Mouse (Mus musculus): ENCODE results near the gene Gucy2d. TPM values are rescaled to one million over a fixed set of nuclear protein-coding genes. Genes with fewer than 3 reads are reported as not detected.

Gene Gucy2d
- polyA plus RNA-seq (2014; fragmentation: Nextera tagmentation; extraction: Ambion mirVana), result not detected in 2 replicates

DNA sequence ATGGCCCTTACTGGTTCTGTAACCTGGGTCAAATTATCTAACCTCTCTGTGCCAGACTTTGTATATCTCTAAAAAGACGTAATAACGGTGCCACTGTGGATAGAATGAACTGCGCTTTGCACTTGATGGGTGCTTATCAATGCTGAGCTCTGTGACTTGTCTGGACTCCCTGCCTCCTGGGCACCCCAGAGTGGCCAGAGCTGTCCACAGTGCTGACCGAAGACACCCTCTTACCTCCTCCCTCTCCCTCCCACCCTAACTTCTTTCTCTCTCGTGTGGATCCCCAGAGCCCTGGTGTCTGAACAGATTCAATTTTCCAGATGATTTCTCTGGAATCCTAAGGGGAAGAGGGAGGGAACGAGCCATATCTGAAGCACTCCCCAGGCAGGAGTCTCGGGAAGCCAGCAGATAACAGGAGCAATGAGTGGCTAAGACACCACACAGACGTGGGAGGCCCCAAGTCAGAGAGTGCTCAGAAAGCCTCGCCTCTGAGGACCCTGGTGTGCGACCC lies at the start of gene Gucy2d:
Gene Gucy2d, plus strand, starts transcription at position 461 of the 511 bp plus-strand sequence.
- no peaks in the 10 kb centered on the region for H3K36me3 ChIP-seq (ENCODE audit: control insufficient read depth, insufficient read depth, low read length)
- H3K27ac ChIP-seq (ENCODE audit: low read depth, low read length), result no peak within 1 kb of the TSS
- no peak within 1 kb of the TSS for H3K9ac ChIP-seq (ENCODE audit: low read length)
- ATAC-seq (ENCODE audit: low FRiP score), result no peak
- H3K27me3 ChIP-seq (ENCODE audit: control insufficient read depth, insufficient read depth, low read length), result no peaks in the 10 kb centered on the region
- no peaks in the 10 kb centered on the region for H3K9me3 ChIP-seq (ENCODE audit: control insufficient read depth, low read length)
- DNase-seq (ENCODE audit: low spot score, missing footprints), result peak; percentile 80
- no peak within 1 kb of the TSS for H3K4me3 ChIP-seq (ENCODE audit: low read depth, low read length)
- no peaks in the 10 kb centered on the region for H3K4me1 ChIP-seq (ENCODE audit: control insufficient read depth, insufficient read depth, low read length)
- 59% methylated on average over 10 of the region's 10 CpGs for WGBS
- H3K4me2 ChIP-seq, result no peak within 1 kb of the TSS

DNA sequence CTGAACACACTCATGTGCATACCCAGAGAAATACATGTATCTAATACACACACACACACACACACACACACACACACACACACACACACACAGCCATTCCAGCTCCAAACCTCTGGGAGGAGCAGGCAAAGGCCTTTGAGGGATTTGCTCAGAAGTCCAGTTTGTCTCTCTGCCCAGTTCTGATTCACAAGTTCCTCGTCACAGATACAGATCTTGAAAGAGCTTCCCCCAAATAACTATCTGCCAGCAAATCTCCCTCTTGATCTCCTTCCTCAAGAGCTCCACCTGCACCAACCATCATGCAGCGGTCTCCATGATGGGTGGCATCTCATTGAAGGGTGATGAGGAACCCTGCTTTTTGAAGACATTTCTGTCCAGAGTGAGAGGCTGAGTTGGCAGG lies 49.7 kb upstream of the Gucy2d start:
- no peaks in the 10 kb centered on the region for H3K36me3 ChIP-seq (ENCODE audit: control insufficient read depth, insufficient read depth, low read length)
- H3K4me1 ChIP-seq (ENCODE audit: control insufficient read depth, insufficient read depth, low read length), result no peaks in the 10 kb centered on the region
- H3K9ac ChIP-seq (ENCODE audit: low read length), result no peak overlapping the region
- DNase-seq (ENCODE audit: low spot score, missing footprints) (no peak), ATAC-seq (ENCODE audit: low FRiP score) (no peak)
- no peak overlapping the region for H3K4me2 ChIP-seq
- H3K27ac ChIP-seq (ENCODE audit: low read depth, low read length), result no peak overlapping the region
- WGBS, result 72% methylated on average over 2 of the region's 2 CpGs
- H3K9me3 ChIP-seq (ENCODE audit: control insufficient read depth, low read length), result no peaks in the 10 kb centered on the region
- H3K4me3 ChIP-seq (ENCODE audit: low read depth, low read length), result no peak overlapping the region
- no peaks in the 10 kb centered on the region for H3K27me3 ChIP-seq (ENCODE audit: control insufficient read depth, insufficient read depth, low read length)

DNA sequence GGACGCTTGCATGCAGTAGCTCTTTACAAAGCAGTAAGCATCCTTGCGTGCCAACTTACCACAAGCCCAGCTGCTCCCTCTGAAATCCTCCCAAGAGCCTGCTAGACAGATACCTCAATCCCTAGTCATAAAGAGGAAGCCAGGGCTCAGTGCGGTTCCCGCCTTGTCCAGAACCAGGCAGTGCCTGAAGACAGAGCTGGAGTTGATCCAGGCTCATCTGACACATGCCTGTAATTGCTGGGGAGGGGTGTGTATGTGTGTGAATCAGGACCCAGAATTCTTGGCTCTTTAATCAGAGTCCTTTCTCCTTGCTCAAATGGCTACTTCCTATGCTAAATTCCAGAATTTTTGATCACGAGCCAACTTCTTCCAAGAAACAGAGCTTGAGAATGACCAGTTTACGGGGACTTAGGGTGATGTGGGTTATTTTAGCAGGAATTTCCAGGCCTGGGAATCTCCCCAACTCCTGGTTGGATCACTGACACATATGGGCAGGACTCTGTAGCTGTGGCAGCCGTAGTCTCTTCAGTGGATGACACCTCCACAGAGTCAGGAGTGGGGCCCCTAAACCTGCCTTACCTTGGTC lies 48.8 kb upstream of the Gucy2d start:
- no peak overlapping the region for H3K9ac ChIP-seq (ENCODE audit: low read length)
- H3K36me3 ChIP-seq (ENCODE audit: control insufficient read depth, insufficient read depth, low read length), result no peaks in the 10 kb centered on the region
- no peaks in the 10 kb centered on the region for H3K4me1 ChIP-seq (ENCODE audit: control insufficient read depth, insufficient read depth, low read length)
- no peaks in the 10 kb centered on the region for H3K27me3 ChIP-seq (ENCODE audit: control insufficient read depth, insufficient read depth, low read length)
- DNase-seq (ENCODE audit: low spot score, missing footprints), result no peak
- no peak for ATAC-seq (ENCODE audit: low FRiP score)
- no peak overlapping the region for H3K4me2 ChIP-seq
- no peak overlapping the region for H3K4me3 ChIP-seq (ENCODE audit: low read depth, low read length)
- no peaks in the 10 kb centered on the region for H3K9me3 ChIP-seq (ENCODE audit: control insufficient read depth, low read length)
- H3K27ac ChIP-seq (ENCODE audit: low read depth, low read length), result no peak overlapping the region
- WGBS, result 90% methylated on average over 7 of the region's 7 CpGs

DNA sequence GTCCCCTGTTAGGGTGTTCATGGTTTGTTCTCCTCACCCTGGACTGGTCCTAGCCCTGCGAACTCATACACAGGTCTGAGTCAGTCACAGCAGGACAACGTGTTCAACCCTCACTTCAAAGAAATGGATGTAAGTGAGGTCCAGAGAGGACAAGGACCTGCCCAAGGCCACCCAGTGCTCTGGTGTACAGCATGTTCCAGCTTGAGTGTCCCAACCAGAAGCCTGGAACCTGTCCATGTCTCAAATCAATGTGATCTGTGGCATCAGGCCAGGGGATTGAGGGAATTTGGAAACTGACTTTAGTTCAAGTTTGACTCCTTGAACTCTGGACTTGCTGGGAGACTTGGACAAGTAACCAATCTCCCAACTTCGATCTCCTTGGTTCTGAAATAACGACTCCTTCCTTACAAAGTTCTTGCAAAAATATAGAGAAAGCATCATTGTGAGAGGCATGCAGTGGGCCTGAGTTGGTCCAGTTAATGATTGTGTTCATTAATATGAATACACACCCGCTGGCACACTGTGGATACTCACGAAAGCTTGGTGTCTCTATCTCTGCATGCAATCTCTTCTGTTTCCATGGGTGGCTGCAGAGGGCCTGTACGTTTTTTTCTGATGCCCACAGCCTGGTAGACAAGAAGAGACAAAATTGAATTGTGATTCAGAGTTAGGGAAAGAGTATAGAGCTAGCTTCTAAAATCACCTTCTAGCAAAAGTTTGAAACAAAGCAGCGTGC lies 47.6 kb upstream of the Gucy2d start:
- WGBS, result 86% methylated on average over 8 of the region's 8 CpGs
- DNase-seq (ENCODE audit: low spot score, missing footprints) (no peak), ATAC-seq (ENCODE audit: low FRiP score) (no peak)
- no peaks in the 10 kb centered on the region for H3K36me3 ChIP-seq (ENCODE audit: control insufficient read depth, insufficient read depth, low read length)
- no peaks in the 10 kb centered on the region for H3K9me3 ChIP-seq (ENCODE audit: control insufficient read depth, low read length)
- H3K4me3 ChIP-seq (ENCODE audit: low read depth, low read length), result no peak overlapping the region
- no peak overlapping the region for H3K9ac ChIP-seq (ENCODE audit: low read length)
- H3K27ac ChIP-seq (ENCODE audit: low read depth, low read length), result no peak overlapping the region
- H3K27me3 ChIP-seq (ENCODE audit: control insufficient read depth, insufficient read depth, low read length), result no peaks in the 10 kb centered on the region
- no peaks in the 10 kb centered on the region for H3K4me1 ChIP-seq (ENCODE audit: control insufficient read depth, insufficient read depth, low read length)
- H3K4me2 ChIP-seq, result no peak overlapping the region

DNA sequence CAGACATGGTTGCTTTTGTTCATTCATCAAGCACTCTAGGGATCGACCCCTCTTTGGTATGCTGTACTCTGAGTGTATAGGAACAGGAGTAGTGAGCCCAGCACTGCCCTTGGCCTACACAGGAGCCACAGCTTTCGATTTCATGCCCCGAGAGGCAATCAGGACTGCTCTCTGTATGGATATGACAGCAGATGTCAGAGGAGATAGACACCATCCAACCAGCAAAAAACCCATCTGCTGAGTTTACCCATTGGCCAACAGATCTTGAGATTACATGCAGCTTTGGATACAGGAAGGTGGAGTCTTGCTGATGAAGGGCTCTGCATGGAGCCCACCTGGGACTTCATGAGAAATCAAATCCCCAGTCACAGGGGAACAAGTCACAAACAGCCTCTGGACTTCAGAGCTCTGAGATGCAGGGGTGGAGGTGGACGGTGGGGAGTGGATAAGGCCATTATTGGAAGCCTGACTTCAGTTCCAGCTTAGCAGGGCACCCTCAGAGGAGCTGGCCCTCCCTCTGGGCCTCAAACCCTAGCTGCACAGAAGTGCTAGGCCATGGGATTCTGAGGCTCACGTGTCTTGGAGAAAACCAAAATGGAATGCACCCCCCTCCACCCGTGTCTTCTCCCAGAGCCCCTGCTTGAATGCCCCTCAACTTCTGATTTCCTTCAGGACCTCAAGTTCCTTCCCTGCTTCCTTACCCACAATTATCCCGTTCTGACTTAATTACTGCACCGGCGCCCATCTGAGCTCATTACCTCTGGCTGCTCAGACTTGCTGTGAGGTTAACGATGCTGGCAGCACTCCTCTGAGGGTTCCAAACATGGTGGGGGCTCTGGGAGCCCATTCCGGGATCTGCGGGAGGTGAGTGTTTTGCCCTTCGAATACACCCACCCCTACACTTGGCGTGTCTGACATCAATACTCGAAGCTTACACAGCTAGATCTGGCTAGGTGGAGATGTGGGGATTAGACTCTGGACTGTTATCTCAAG lies 37.3 kb upstream of the Gucy2d start:
- Histone ChIP-seq H3K36me3 (ENCODE audit: control insufficient read depth, insufficient read depth, low read length) (no peaks in the 10 kb centered on the region), H3K27me3 (ENCODE audit: control insufficient read depth, insufficient read depth, low read length) (no peaks in the 10 kb centered on the region), H3K4me2 (no peak overlapping the region), H3K9ac (ENCODE audit: low read length) (no peak overlapping the region), H3K4me1 (ENCODE audit: control insufficient read depth, insufficient read depth, low read length) (no peaks in the 10 kb centered on the region), H3K27ac (ENCODE audit: low read depth, low read length) (no peak overlapping the region), H3K9me3 (ENCODE audit: control insufficient read depth, low read length) (no peaks in the 10 kb centered on the region), H3K4me3 (ENCODE audit: low read depth, low read length) (no peak overlapping the region)
- no peak for ATAC-seq (ENCODE audit: low FRiP score)
- WGBS, result 64% methylated on average over 15 of the region's 15 CpGs
- no peak for DNase-seq (ENCODE audit: low spot score, missing footprints)

DNA sequence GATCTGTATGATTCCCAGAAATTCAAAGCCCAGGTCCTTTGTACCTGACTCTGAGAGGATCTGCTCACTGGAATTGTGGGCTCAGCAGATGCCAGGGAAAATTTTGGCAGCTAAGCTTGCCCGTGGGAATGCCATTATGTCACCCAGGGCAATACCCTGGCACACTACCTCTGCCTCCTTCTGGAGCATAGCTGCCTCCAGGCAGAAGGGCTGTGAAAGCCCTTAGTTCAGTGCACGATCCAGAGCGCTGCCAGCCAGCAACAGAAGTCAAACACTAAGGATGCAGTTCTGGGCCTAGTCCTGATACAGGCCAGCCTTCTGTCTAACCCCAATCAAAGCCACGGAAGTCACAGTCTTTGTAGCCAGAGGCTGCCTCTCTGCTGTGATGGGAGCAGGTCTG lies 36.2 kb upstream of the Gucy2d start:
- DNase-seq (ENCODE audit: low spot score, missing footprints) (no peak), ATAC-seq (ENCODE audit: low FRiP score) (no peak)
- H3K9me3 ChIP-seq (ENCODE audit: control insufficient read depth, low read length), result no peaks in the 10 kb centered on the region
- no peak overlapping the region for H3K4me2 ChIP-seq
- no peaks in the 10 kb centered on the region for H3K27me3 ChIP-seq (ENCODE audit: control insufficient read depth, insufficient read depth, low read length)
- H3K4me1 ChIP-seq (ENCODE audit: control insufficient read depth, insufficient read depth, low read length), result no peaks in the 10 kb centered on the region
- no peaks in the 10 kb centered on the region for H3K36me3 ChIP-seq (ENCODE audit: control insufficient read depth, insufficient read depth, low read length)
- no peak overlapping the region for H3K9ac ChIP-seq (ENCODE audit: low read length)
- WGBS, result 82% methylated on average over 4 of the region's 4 CpGs
- no peak overlapping the region for H3K27ac ChIP-seq (ENCODE audit: low read depth, low read length)
- H3K4me3 ChIP-seq (ENCODE audit: low read depth, low read length), result no peak overlapping the region

DNA sequence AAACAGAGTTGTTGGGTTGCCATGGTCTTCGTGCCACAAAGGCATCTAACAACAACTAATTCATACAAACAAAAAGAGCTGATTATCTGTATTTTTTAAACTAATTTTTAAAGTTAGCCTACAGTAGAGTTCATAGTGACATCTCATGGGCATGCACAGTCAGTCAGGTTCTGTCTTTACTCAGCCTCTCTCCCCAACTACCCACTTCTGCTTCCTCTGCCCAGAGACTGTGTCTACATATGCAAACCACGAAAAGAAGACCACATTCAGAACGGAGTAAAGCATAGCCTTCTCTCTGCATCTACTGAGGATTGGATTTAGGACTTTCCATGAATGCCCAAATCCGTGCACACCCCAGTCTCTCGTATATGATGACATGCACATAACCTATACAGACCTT lies 32.6 kb upstream of the Gucy2d start:
- Histone ChIP-seq H3K9ac (ENCODE audit: low read length) (no peak overlapping the region), H3K4me1 (ENCODE audit: control insufficient read depth, insufficient read depth, low read length) (no peaks in the 10 kb centered on the region), H3K36me3 (ENCODE audit: control insufficient read depth, insufficient read depth, low read length) (no peaks in the 10 kb centered on the region), H3K27ac (ENCODE audit: low read depth, low read length) (no peak overlapping the region), H3K9me3 (ENCODE audit: control insufficient read depth, low read length) (no peaks in the 10 kb centered on the region), H3K27me3 (ENCODE audit: control insufficient read depth, insufficient read depth, low read length) (no peaks in the 10 kb centered on the region), H3K4me2 (no peak overlapping the region), H3K4me3 (ENCODE audit: low read depth, low read length) (no peak overlapping the region)
- WGBS, result 82% methylated on average over 5 of the region's 5 CpGs
- no peak for DNase-seq (ENCODE audit: low spot score, missing footprints)
- no peak for ATAC-seq (ENCODE audit: low FRiP score)

DNA sequence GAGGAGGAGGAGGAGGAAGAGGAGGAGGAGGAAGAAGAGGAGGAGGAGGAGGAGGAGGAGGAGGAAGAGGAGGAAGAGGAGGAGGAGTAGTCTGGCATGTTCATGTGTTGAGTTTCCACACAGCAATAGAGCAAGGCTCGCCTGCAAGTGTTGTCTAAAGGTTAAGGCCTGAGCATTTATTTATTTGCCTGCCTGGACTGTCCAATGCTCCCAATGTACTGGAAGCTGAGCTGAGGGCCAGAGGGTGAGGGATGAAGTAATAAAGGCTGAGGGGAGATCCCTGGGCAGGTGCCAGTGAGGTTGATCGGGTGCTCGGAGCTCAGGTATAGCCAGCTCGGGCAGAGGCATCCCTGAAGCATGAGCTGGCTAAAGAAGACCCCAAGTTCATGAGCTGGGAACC lies 27.1 kb upstream of the Gucy2d start:
- no peak for DNase-seq (ENCODE audit: low spot score, missing footprints)

More for the DNA sequence above, 27.1 kb upstream of the Gucy2d start:
- WGBS, result 84% methylated on average over 4 of the region's 4 CpGs
- no peak for ATAC-seq (ENCODE audit: low FRiP score)
- Histone ChIP-seq H3K27ac (ENCODE audit: low read depth, low read length) (no peak overlapping the region), H3K9me3 (ENCODE audit: control insufficient read depth, low read length) (no peaks in the 10 kb centered on the region), H3K4me3 (ENCODE audit: low read depth, low read length) (no peak overlapping the region), H3K27me3 (ENCODE audit: control insufficient read depth, insufficient read depth, low read length) (no peaks in the 10 kb centered on the region), H3K9ac (ENCODE audit: low read length) (no peak overlapping the region), H3K4me1 (ENCODE audit: control insufficient read depth, insufficient read depth, low read length) (no peaks in the 10 kb centered on the region), H3K4me2 (no peak overlapping the region), H3K36me3 (ENCODE audit: control insufficient read depth, insufficient read depth, low read length) (no peaks in the 10 kb centered on the region)

All from midbrain, embryonic 11.5 days (tissue).